Mouse (Mus musculus): ENCODE data around the gene Smurf2.

- TF ChIP-seq FOSL1 (IDR thresholded peaks at IDR 0.05; ENCODE audit: insufficient read depth, low read length, poor library complexity, severe bottlenecking) (no peak), CTCF (IDR thresholded peaks at IDR 0.05; ENCODE audit: control insufficient read depth, insufficient read depth, insufficient read length) (no peak), USF1 (IDR thresholded peaks at IDR 0.05; ENCODE audit: low read depth) (no peak)
These were observed 135.5 kb downstream of the Smurf2 start for GRCm38 (mm10) chr11:106785043-106785442.
